Mouse (Mus musculus) spleen, adult 10 weeks (tissue): Measurements from ENCODE around the gene Gaa. TPM values are rescaled to one million over a fixed set of nuclear protein-coding genes. Genes with fewer than 3 reads are reported as not detected.

Experiments used
- polyA plus RNA-seq: library from polyadenylated mRNA; stranded (reverse); fragments of 350-450 nt; fragmentation: Illumina TruSeq; extraction: RNeasy Lipid Tissue Mini Kit (QIAGEN cat#74804); gene quantifications from one replicate; pipeline ENCODE4 v1.2.3, GENCODE M21; 2015; ENCODE audit warnings: low replicate concordance; ENCODE audit not compliant: insufficient read depth

Gene Gaa
- 8.7 TPM for polyA plus RNA-seq

GRCm38 (mm10) chr11:119267768-119268556 lies at the start of gene Gaa:
TSS of gene Gaa (plus strand) at chr11:119267887.

GRCm38 (mm10) chr11:119228091-119228781 lies 39.5 kb upstream of the Gaa start, which contains the start of the genes Tbc1d16 and Ccdc40:
TSS of gene Tbc1d16 (minus strand) at chr11:119228499.
TSS of gene Ccdc40 (plus strand) at chr11:119228572.

GRCm38 (mm10) chr11:119299391-119300245 lies 31.9 kb downstream of the Gaa start, which contains the start of gene Eif4a3:
TSS of gene Eif4a3 (minus strand) at chr11:119300089.

GRCm38 (mm10) chr11:119307658-119307867 lies 39.9 kb downstream of the Gaa start, which contains the start of gene Card14:
TSS of gene Card14 (plus strand) at chr11:119307768.

Other genes with a start within 250 kb of the Gaa start
- gene Cbx2, start 244.9 kb upstream of the Gaa start, polyA plus RNA-seq, result 2.4 TPM
- 2.8 TPM for gene Cbx8, start 226.9 kb upstream of the Gaa start, polyA plus RNA-seq
- 7.3 TPM for gene Cbx4, start 181.7 kb upstream of the Gaa start, polyA plus RNA-seq
- gene Tbc1d16, start 39.4 kb upstream of the Gaa start, polyA plus RNA-seq, result 3.3 TPM
- 0.43 TPM for gene Ccdc40, start 39.3 kb upstream of the Gaa start, polyA plus RNA-seq
- gene Eif4a3, start 32.2 kb downstream of the Gaa start, polyA plus RNA-seq, result 157 TPM
- gene Card14, start 39.9 kb downstream of the Gaa start, polyA plus RNA-seq, result not detected
- gene Sgsh, start 87.6 kb downstream of the Gaa start, polyA plus RNA-seq, result 12.0 TPM
- 12.1 TPM for gene Slc26a11, start 87.7 kb downstream of the Gaa start, polyA plus RNA-seq
- gene Rnf213, start 125.2 kb downstream of the Gaa start, polyA plus RNA-seq, result 182 TPM
- 7.0 TPM for gene Endov, start 223.5 kb downstream of the Gaa start, polyA plus RNA-seq